Mouse (Mus musculus) adrenal gland, postnatal 4 days (tissue): ENCODE results near the gene Rai14. TPM values are rescaled to one million over a fixed set of nuclear protein-coding genes. Genes with fewer than 3 reads are reported as not detected.
"Not testable (repeated sequence)": the region's sequence is repeated elsewhere in the genome, so short reads cannot be mapped to it uniquely, and the experiment has no call there.

Source experiments
- DNase-seq, 2 experiments: peaks; one replicate each; pipeline ENCODE4 v3.0.0; 2021 to 2022; ENCODE audit warnings: low spot score in 2 of 2, mixed read lengths in 2 of 2
- total RNA-seq, 2 experiments: library from RNA; stranded (reverse); gene quantifications; 2 replicates each; pipeline ENCODE4 v1.2.3; 2021

The Rai14 gene
- total RNA-seq, 2 experiments from 2014 or later = 35.1 to 40.6 TPM

DNA sequence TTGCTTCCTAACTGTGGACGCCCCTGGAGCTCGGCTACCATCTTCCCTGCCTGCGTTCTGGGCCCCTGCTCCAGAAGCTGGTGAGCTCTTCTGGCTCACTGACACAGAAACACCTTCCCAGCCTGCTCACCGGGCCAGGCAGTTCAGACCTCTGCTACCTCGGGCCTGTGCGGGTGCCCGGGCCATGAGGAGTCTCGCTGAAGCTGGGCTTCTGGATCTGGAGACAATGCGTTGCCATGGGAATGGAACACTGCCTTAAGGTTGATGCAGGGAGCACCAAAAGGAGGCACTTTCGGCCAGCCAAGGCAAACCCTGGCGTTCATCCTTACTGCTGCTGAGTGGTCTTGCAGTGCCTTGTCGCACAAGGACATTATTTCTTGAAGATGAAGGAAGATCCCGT is 156.0 kb downstream of the Rai14 start, which contains the start of gene Ttc23l:
TSS of gene Ttc23l (minus strand) at position 204 of the 400 bp plus-strand sequence.
- no peak for DNase-seq

DNA sequence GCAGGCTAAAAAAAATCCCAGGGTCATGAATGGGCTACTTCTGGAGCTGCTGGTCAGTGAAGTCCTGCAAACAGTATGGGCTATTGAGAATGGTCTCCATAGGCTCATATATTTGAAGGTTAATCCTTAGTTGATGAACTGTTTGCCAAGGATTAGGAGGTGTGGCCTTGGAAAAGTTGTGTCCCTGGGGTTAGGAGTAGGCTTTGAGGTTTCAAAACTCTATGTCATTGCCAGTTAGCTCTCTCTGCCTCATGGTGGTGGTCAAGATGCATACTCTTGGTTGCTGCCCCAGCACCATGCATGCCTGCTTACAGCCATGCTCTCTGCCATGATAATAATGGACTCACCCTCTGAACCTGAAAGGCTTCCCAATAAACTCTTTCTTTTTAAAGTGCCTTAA is 160.1 kb downstream of the Rai14 start:
- no peak for DNase-seq

DNA sequence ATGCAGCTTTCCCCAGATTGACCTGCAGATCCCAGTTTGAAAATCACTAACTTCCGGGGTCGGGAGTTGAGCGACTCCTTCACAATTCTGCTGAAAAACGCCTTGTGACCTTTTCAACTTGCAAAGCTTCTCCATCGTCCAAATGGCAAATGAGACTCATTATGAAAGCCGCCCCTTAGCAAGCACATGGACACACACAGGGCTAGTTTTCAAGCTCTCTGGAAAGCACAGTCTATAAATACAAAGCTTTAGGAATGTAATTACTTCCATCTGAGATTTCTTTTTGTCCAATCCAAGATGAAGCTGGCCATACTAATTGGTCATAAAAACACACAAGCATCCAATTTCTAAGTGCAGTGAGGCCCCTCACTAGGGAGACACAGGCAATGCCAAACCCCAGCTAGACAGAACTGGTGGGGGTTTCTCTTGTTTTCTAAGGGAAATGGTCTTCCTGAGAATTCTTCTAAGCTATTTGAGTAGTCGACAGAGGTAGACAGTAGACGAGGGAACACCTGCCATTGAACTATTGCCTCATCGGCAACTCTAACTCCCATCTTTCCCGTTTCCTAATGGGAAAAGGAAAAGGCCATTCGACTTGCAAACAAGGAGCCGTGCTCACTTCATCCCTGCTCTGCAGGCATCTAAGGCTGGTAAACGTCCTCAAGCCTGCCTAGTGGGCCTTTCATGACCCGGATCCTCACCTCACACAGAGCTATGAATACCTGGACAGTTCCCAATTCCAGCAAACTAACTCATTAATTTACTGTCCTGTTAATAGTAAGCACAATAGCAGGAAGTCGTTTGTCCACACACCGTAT is 173.9 kb downstream of the Rai14 start:
- no peak for DNase-seq

DNA sequence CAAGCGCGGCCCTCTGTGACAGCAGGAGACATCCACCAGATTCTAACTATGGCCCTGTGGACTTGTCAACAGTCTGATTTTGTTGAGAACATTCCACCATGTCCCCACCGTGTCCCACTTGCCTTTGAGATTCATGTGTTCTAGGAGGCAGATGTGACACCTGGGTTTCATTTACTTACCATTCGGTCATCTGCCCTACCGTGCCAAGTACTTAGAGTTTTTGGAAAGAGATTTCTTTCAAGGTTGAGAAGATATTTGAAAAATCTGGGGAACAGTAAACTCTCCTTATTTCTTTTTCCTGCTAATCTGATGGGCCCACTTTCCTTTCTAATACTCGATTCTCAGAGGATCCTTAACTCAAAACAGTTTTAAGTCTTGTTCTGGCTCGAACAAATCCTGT is 178.5 kb downstream of the Rai14 start:
- no peak for DNase-seq

DNA sequence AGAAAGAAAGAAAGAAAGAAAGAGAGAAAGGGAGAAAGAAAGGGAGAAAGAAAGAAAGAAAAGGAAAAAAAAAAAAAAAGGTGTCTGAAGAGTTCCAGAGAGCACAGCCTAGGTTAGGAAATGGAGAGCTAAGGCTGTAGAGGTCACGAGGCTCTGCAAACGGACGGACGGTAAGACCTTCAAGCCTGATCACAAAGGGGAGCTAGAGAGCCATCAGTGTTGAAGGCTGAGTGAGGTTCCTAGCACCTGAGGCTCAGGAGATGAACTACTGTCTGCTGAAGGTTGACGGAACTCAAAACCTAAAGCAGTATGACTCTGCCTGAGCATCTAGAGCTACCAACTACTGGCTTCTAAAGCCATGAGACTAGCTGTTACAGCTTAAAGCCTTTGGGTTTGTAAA is 179.8 kb downstream of the Rai14 start:
- no peak for DNase-seq

DNA sequence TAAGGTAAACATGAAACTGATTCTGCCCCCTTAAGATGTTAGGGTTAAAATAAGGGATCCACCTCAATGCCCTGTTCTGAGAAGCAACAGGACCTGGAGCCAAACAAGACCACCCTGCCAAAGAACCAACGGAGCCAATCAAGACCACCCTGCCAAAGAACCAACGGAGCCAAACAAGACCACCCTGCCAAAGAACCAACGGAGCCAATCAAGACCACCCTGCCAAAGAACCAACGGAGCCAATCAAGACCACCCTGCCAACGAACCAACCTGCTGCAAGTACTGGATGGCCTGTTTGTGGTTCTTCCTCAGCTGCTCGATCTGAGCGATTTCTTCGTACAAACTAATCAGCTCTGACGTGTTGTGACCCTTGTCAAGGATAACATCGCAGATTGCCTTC is 181.1 kb downstream of the Rai14 start:
- not testable (repeated sequence) for DNase-seq

DNA sequence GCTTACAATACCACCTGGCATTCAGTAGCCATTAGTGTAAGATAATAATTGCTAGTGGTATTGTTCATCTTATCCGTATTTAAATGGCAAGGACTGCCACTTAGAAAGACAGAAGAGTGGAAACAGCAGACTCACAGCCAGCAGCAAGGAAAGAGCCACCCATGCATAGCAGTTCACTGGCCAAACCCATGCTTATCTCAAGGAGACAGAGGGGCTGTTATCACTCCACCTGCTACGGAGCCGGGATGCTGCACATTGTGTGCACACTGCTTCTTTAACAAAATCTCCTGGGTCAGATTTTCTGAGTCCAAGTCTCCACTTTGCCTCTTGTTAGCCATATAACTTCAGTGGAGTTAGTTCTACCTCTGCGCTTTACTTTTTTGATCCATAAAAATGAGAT is 183.1 kb downstream of the Rai14 start:
- no peak for DNase-seq

DNA sequence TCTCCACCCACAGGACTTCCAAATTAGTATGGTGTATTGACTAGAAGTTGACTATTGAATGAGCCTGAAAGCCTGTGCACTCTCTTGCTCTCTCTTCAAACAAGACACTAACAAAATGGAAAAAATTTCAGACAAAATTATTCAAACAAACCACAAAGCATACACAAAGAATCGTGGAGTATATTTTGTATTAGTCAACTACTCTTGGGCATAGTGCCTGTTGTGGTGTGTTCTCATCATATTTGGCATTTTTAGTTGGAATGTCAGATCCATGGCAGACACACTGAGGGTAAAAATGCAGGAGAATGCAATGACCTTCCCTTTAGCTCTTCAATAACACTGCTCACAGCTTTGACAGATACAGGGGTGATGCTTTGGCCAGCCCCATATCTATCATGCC is 188.5 kb downstream of the Rai14 start:
- DNase-seq = no peak

Other genes with a start within 250 kb of the Rai14 start
- gene Dnajc21, start 244.1 kb downstream of the Rai14 start, total RNA-seq = 10 to 100 TPM; 22.3 to 28.3 TPM
- 10 to 100 TPM; 58.6 to 60.3 TPM for gene Brix1, start 228.7 kb downstream of the Rai14 start, total RNA-seq
- gene Rad1, start 228.6 kb downstream of the Rai14 start, total RNA-seq = 10 to 100 TPM; 16.8 to 17.0 TPM
- gene Ttc23l, start 156.0 kb downstream of the Rai14 start, total RNA-seq = not detected
- gene C1qtnf3, start 237.7 kb upstream of the Rai14 start, total RNA-seq = 10 to 100 TPM in 1 of 2 experiments, 1 to 10 TPM in 1; 8.5 to 15.4 TPM